Mouse (Mus musculus) naive thymus-derived CD4-positive, alpha-beta T cell, adult 5 months (primary cell): ENCODE data around the gene Helz. TPM values are rescaled to one million over a fixed set of nuclear protein-coding genes. Genes with fewer than 3 reads are reported as not detected.

Experiments
- polyA plus RNA-seq: library from polyadenylated mRNA; unstranded; fragments of 100-300 nt; shearing (Covaris generic); gene quantifications from one replicate; pipeline ENCODE4 v1.2.1, GENCODE M21; 2017

Gene Helz
- 57.2 TPM for polyA plus RNA-seq

DNA sequence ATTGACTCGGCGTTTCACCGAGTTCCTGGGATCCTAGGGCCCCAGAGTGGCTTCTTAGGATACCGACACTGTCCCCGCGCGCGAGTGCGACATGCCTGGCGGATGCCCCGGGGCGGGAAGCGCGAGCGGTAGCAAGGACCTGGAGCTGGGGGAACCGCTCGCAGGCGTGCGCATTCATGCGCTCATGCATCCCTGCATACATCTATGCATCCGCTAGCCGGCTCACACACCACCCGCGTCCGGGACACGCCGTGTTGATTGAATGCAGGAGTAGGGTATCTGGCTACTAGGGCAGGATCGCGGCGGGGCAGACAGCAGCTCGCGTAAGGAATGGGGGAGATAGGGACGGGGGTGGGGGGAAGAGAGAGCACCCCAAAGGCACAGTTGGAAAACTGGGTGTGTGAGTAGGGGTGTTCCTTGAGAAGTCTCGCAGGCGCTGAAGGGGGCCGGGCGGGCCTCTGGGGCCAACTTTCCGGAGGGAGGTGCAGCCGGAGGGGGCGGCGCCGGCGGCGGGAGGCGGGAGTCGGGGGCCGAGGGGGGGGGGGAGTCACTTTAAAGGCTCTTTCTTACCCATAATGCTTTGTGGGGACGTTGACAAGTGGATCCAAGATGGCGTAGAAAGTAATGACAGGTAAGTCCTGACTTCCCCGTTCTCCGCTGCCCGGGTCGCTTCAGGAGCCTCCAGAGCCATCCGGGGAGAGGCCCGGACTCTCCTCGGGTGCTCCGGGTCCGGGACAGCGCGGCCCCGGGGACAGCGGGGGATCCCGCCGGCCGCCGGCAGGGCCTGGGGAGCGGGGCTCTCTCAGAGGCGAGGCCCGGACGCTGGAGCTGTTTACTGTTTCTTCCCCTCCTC lies at the start of gene Helz:
TSS of gene Helz (plus strand) at position 580 of the 853 bp plus-strand sequence.

DNA sequence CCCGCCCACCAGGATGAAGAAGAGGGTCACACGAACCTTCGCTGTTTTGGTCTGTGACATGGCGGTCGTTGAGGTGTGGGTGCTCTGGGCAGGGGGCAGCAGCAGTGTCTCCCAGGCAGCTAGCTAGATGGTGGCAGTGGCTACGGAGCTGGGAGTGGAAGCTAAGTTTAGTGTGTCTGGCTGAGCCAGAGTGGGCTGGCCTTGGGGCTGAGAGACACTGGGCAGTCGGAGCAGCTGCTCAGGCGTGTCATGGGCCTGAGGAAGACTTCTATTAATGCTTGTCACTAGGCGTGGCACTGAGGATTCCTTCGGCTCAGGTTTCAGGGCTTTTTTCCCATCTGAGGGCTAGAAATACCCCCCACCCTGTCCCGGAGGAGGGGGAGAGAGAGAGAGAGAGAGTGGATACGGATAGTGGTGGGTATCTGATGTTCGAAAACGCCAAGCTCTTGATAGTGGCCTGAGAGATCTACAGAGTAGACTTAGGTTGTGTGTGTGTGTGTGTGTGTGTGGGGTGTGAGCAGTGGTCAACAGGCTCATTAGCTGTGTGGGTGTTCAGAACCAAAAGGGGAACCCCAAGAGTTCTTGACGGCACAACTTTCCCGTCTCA lies 168.7 kb downstream of the Helz start, which contains the start of gene Cacng1:
TSS of gene Cacng1 (minus strand) at position 191 of the 607 bp plus-strand sequence.

Other genes with a start within 250 kb of the Helz start
- gene Pitpnc1, start 77.2 kb upstream of the Helz start, polyA plus RNA-seq, result 128 TPM
- gene Psmd12, start 68.4 kb upstream of the Helz start, polyA plus RNA-seq, result 102 TPM
- not detected for gene Cacng1, start 168.6 kb downstream of the Helz start, polyA plus RNA-seq
- gene Cacng4, start 246.6 kb downstream of the Helz start, polyA plus RNA-seq, result not detected